Comparison of ENCODE assay signal across 9 mouse cellular contexts in the genomic region with DNA sequence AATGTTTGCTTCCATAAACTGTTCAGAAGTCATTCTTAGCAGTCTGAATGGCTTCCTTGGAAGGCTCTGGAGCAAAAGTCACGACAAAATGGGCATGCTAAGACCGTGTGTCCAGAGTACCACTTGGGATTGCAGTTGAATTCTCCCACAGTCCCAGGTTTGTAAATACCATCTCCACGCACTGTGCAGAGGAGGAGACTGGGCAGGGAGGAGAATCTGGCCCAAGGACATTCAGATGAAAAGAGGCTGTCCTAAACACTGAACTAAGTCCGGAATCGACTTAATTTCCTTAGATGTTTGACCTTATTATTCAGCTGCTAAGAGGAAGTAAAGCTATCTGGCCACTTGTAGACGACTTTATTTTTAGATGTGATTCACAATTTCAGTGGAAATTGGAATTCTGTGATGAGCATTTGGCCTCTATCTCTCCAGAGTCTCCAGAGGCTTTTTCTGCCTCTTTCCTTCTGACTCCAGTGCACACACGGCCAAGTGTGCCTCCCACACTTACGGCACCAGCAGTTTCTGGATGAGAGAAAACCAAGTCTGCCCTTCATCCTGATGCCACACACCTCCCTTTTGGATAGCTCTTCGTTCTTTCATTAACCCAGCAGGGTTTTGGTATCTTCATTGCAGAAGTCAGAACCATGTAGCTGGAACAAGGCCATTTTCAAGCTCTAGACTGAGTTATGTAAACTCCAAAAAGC. TPM values are rescaled to one million over a fixed set of nuclear protein-coding genes. Genes with fewer than 3 reads are reported as not detected.
DNase-seq lines count a peak whose midpoint lies in the region; ATAC-seq and TF ChIP-seq lines count a peak whose summit lies in the region.
"Had no signal": no experiment of that assay in that cellular context is flagged by ENCODE, and none has a peak within 500 bp of the region (broad histone marks: within the 10 kb centered on the region; RNA-seq: fewer than 3 reads in every experiment).

No protein-coding gene starts in this region.

- no peak for TF ChIP-seq CTCF in heart, postnatal 0 days (IDR thresholded peaks at IDR 0.05; ENCODE audit: low read depth)

- no peaks in the 10 kb centered on the region for H3K9me3 ChIP-seq in heart, embryonic 13.5 days
- H3K9me3 ChIP-seq in liver, embryonic 16.5 days (replicated peaks; ENCODE audit: control insufficient read depth, low read length): no peaks in the 10 kb centered on the region
- H3K9me3 ChIP-seq in liver, embryonic 12.5 days (replicated peaks): no peaks in the 10 kb centered on the region
- no peaks in the 10 kb centered on the region for H3K9me3 ChIP-seq in heart, postnatal 0 days (replicated peaks; ENCODE audit: control insufficient read depth, low read length)
- no peaks in the 10 kb centered on the region for H3K9me3 ChIP-seq in stomach, embryonic 15.5 days
- H3K9me3 ChIP-seq: G1E; midbrain, embryonic 10.5 days had no signal

- H3K4me3 ChIP-seq in heart, embryonic 13.5 days: no peak overlapping the region
- no peak overlapping the region for H3K4me3 ChIP-seq in liver, embryonic 16.5 days (ENCODE audit: low read depth, low read length)
- no peak overlapping the region for H3K4me3 ChIP-seq in liver, embryonic 12.5 days
- H3K4me3 ChIP-seq in heart, postnatal 0 days (ENCODE audit: low read depth, low read length): no peak overlapping the region
- H3K4me3 ChIP-seq in stomach, embryonic 15.5 days (replicated peaks): no peak overlapping the region
- H3K4me3 ChIP-seq: midbrain, embryonic 10.5 days had no signal

- H3K9ac ChIP-seq in heart, embryonic 13.5 days: no peak overlapping the region
- H3K9ac ChIP-seq in liver, embryonic 16.5 days (ENCODE audit: low read depth, low read length): no peak overlapping the region
- H3K9ac ChIP-seq in liver, embryonic 12.5 days: no peak overlapping the region
- H3K9ac ChIP-seq in heart, postnatal 0 days (replicated peaks; ENCODE audit: low read depth, low read length): no peak overlapping the region
- H3K9ac ChIP-seq in stomach, embryonic 15.5 days: no peak overlapping the region

- no peak overlapping the region for H3K4me2 ChIP-seq in heart, embryonic 13.5 days
- H3K4me2 ChIP-seq in liver, embryonic 16.5 days (ENCODE audit: low read depth, low read length): no peak overlapping the region
- H3K4me2 ChIP-seq in liver, embryonic 12.5 days: no peak overlapping the region
- peak overlapping the region; percentile 38 for H3K4me2 ChIP-seq in heart, postnatal 0 days (ENCODE audit: low read depth, low read length)
- H3K4me2 ChIP-seq in stomach, embryonic 15.5 days: no peak overlapping the region

- no peak for ATAC-seq in heart, embryonic 13.5 days (ENCODE audit: extremely low read depth, insufficient number of reproducible peaks, low FRiP score, low TSS enrichment)
- ATAC-seq in liver, embryonic 16.5 days (ENCODE audit: low read depth): no peak
- no peak for ATAC-seq in liver, embryonic 12.5 days
- ATAC-seq in heart, postnatal 0 days (ENCODE audit: insufficient read depth, low read depth): peak; percentile 34
- ATAC-seq in stomach, embryonic 15.5 days (ENCODE audit: insufficient read depth, low FRiP score, low read depth): no peak

- no peak for TF ChIP-seq EP300 in heart, postnatal 0 days (IDR thresholded peaks at IDR 0.05; ENCODE audit: low read depth)

- no peaks in the 10 kb centered on the region for H3K36me3 ChIP-seq in heart, embryonic 13.5 days
- no peaks in the 10 kb centered on the region for H3K36me3 ChIP-seq in liver, embryonic 16.5 days (ENCODE audit: control insufficient read depth, insufficient read depth)
- no peaks in the 10 kb centered on the region for H3K36me3 ChIP-seq in liver, embryonic 12.5 days
- H3K36me3 ChIP-seq in heart, postnatal 0 days (replicated peaks; ENCODE audit: control insufficient read depth, insufficient read depth, low read length): no peaks in the 10 kb centered on the region
- H3K36me3 ChIP-seq in stomach, embryonic 15.5 days: no peaks in the 10 kb centered on the region
- H3K36me3 ChIP-seq: G1E; midbrain, embryonic 10.5 days had no signal

- H3K27ac ChIP-seq in heart, embryonic 13.5 days (replicated peaks): peak overlapping the region; percentile 33
- H3K27ac ChIP-seq in liver, embryonic 16.5 days (ENCODE audit: low read length): 0 out of 2 replicates have a peak overlapping the region, but pooled peaks have one; percentile 0
- H3K27ac ChIP-seq in liver, embryonic 12.5 days: no peak overlapping the region
- peak overlapping the region; percentile 66 for H3K27ac ChIP-seq in heart, postnatal 0 days (ENCODE audit: low read depth)
- H3K27ac ChIP-seq in stomach, embryonic 15.5 days: peak overlapping the region; percentile 52
- H3K27ac ChIP-seq: midbrain, embryonic 10.5 days had no signal

- peaks cover 3% of the 10 kb centered on the region; the same call in 1 of the 2 replicates for H3K4me1 ChIP-seq in heart, embryonic 13.5 days
- no peaks in the 10 kb centered on the region for H3K4me1 ChIP-seq in liver, embryonic 16.5 days (ENCODE audit: control insufficient read depth, low read depth, low read length)
- no peaks in the 10 kb centered on the region for H3K4me1 ChIP-seq in liver, embryonic 12.5 days
- no peaks in the 10 kb centered on the region; the same call in none of the 2 replicates for H3K4me1 ChIP-seq in heart, postnatal 0 days (ENCODE audit: control insufficient read depth, insufficient read depth)
- H3K4me1 ChIP-seq in stomach, embryonic 15.5 days: no peaks in the 10 kb centered on the region
- H3K4me1 ChIP-seq: midbrain, embryonic 10.5 days had no signal

- DNase-seq in heart, postnatal 4 days: no peak
- DNase-seq in heart, postnatal 0 days (ENCODE audit: low spot score): peak; percentile 23
- DNase-seq in B cell, adult 2 months: no peak

- no peaks in the 10 kb centered on the region for H3K27me3 ChIP-seq in heart, embryonic 13.5 days (replicated peaks)
- no peaks in the 10 kb centered on the region for H3K27me3 ChIP-seq in liver, embryonic 16.5 days (ENCODE audit: control insufficient read depth, insufficient read depth, low read depth, low read length)
- H3K27me3 ChIP-seq in liver, embryonic 12.5 days (replicated peaks): no peaks in the 10 kb centered on the region
- no peaks in the 10 kb centered on the region for H3K27me3 ChIP-seq in heart, postnatal 0 days (ENCODE audit: control insufficient read depth, insufficient read depth, low read length)
- H3K27me3 ChIP-seq in stomach, embryonic 15.5 days (replicated peaks): no peaks in the 10 kb centered on the region

- WGBS in heart, embryonic 13.5 days: 56% methylated on average over 9 of the region's 9 CpGs
- WGBS in liver, embryonic 16.5 days (ENCODE audit: insufficient replicate concordance): 52% methylated on average over 9 of the region's 9 CpGs
- WGBS in liver, embryonic 12.5 days (ENCODE audit: insufficient replicate concordance): 61% methylated on average over 9 of the region's 9 CpGs
- WGBS in heart, postnatal 0 days: 43% methylated on average over 9 of the region's 9 CpGs
- 59% methylated on average over 9 of the region's 9 CpGs for WGBS in stomach, embryonic 15.5 days

RNA-seq across cellular contexts. Expression of a gene that starts 37.7 kb away (rescaled TPM):
- polyA plus RNA-seq in heart, embryonic 13.5 days (2015; fragmentation: Nextera tagmentation; extraction: Ambion mirVana): 102 TPM in 2 replicates
- total RNA-seq in heart, postnatal 4 days (2021): 10 to 100 TPM; 46.6 to 54.2 TPM
- 68.0 and 71.3 TPM in 2 replicates for polyA plus RNA-seq in liver, embryonic 16.5 days (2015; fragmentation: Nextera tagmentation; extraction: Ambion mirVana)
- 127 and 132 TPM in 2 replicates for polyA plus RNA-seq in liver, embryonic 12.5 days (2016; fragmentation: Nextera tagmentation; extraction: Ambion mirVana)
- total RNA-seq in heart, postnatal 0 days (2014; rRNA removed; ENCODE audit: low replicate concordance): 54.2 and 68.2 TPM in 2 replicates
- 53.2 and 58.0 TPM in 2 replicates for polyA plus RNA-seq in heart, postnatal 0 days (2015; fragmentation: Nextera tagmentation; extraction: Ambion mirVana)
- 126 and 134 TPM in 2 replicates for polyA plus RNA-seq in stomach, embryonic 15.5 days (2015; fragmentation: Nextera tagmentation; extraction: Ambion mirVana)

RNA-seq across cellular contexts. Expression of a gene that starts 52.0 kb away (rescaled TPM):
- 50.4 and 53.4 TPM in 2 replicates for polyA plus RNA-seq in heart, embryonic 13.5 days (2015; fragmentation: Nextera tagmentation; extraction: Ambion mirVana)
- total RNA-seq in heart, postnatal 4 days (2021): 10 to 100 TPM; 34.7 to 37.2 TPM
- polyA plus RNA-seq in liver, embryonic 16.5 days (2015; fragmentation: Nextera tagmentation; extraction: Ambion mirVana): 6.0 and 8.4 TPM in 2 replicates
- 12.4 and 14.4 TPM in 2 replicates for polyA plus RNA-seq in liver, embryonic 12.5 days (2016; fragmentation: Nextera tagmentation; extraction: Ambion mirVana)
- 47.9 and 55.4 TPM in 2 replicates for total RNA-seq in heart, postnatal 0 days (2014; rRNA removed; ENCODE audit: low replicate concordance)
- polyA plus RNA-seq in heart, postnatal 0 days (2015; fragmentation: Nextera tagmentation; extraction: Ambion mirVana): 36.8 and 38.6 TPM in 2 replicates
- polyA plus RNA-seq in stomach, embryonic 15.5 days (2015; fragmentation: Nextera tagmentation; extraction: Ambion mirVana): 62.3 and 69.6 TPM in 2 replicates
